Mouse (Mus musculus) bone marrow macrophage, adult 2 months (primary cell): ENCODE results near the gene Kank2.

ENCODE experiments used
- CTCF ChIP-seq: IDR thresholded peaks from 2 replicates; pipeline ENCODE4 v1.5.1; 2012; ENCODE audit warnings: low read depth, mild to moderate bottlenecking, low read length, moderate library complexity
- POLR2A ChIP-seq: IDR thresholded peaks from 2 replicates; pipeline ENCODE4 v1.6.1; 2012; ENCODE audit warnings: mild to moderate bottlenecking, low read depth, low read length, borderline replicate concordance

DNA sequence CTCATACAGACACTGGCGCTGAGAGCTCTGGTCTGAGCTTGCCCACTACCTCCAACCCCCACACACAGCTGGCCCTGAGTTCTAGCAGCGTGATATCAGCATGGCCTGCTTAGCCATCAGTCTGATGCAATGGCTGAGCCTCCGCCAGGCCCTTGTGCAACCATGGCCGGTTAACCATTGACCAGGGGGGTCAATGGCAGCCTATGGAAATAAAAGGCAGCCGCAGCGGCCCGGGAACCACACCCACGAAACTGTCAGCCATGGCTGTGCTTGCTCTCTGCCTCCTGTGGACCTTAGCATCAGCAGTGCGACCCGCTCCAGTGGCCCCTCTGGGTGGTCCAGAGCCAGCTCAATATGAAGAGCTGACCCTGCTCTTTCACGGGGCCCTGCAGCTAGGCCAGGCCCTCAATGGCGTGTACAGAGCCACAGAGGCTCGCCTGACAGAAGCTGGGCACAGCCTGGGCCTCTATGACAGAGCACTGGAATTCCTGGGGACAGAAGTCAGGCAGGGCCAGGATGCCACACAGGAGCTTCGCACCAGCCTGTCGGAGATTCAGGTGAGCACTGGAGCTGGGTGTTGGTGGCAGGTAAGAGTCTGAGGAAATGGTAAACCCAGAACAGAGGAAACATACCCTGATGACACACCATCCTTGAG lies 36.8 kb upstream of the Kank2 start, which contains the start of gene Angptl8:
- TF ChIP-seq POLR2A (no peak), CTCF (no peak)
